Mouse (Mus musculus) olfactory bulb, adult 2 months (tissue): Measurements from ENCODE around the gene Pld1. TPM values are rescaled to one million over a fixed set of nuclear protein-coding genes. Genes with fewer than 3 reads are reported as not detected.

Source experiments
- H3K27ac ChIP-seq: fragments of 200-500 bp; 2 replicates; pipeline ENCODE4 v1.5.1; 2012; ENCODE audit warnings: low read depth, low read length; ENCODE audit not compliant: insufficient read depth
- H3K4me1 ChIP-seq: fragments of 200-500 bp; 2 replicates; pipeline ENCODE4 v1.6.1; 2012; ENCODE audit warnings: low read length; ENCODE audit not compliant: control insufficient read depth, insufficient read depth
- H3K4me3 ChIP-seq: fragments of 200-500 bp; 2 replicates; pipeline ENCODE4 v1.5.1; 2012; ENCODE audit warnings: mild to moderate bottlenecking, low read depth, low read length, moderate library complexity; ENCODE audit not compliant: insufficient read depth
- CTCF ChIP-seq: fragments of 200-500 bp; IDR thresholded peaks from 2 replicates; pipeline ENCODE4 v1.5.1; 2012; ENCODE audit warnings: low read depth, mild to moderate bottlenecking, low read length, moderate library complexity; ENCODE audit not compliant: insufficient read depth
- POLR2A ChIP-seq: fragments of 200-500 bp; IDR thresholded peaks from 2 replicates; pipeline ENCODE4 v1.6.1; 2012; ENCODE audit warnings: mild to moderate bottlenecking, low read depth, low read length, moderate library complexity; ENCODE audit not compliant: insufficient read depth
- WGBS: fragments of 180-500 bp; shearing (Covaris S2); methylation state at CpG from one replicate; pipeline ENCODE4 v1.1.7; 2018; 5-methylcytosine and 5-hydroxymethylcytosine counted together
- polyA plus RNA-seq: library from polyadenylated mRNA; stranded (reverse); fragments of >200 nt; gene quantifications from 2 replicates; pipeline ENCODE4 v1.2.4, GENCODE M21; 2012; ENCODE audit warnings: low replicate concordance; ENCODE audit not compliant: missing spikeins, insufficient read depth, insufficient read length

Pld1 gene
- polyA plus RNA-seq, 1 experiment, result not detected

GRCm38 (mm10) chr3:28093684-28094302 is 155.3 kb downstream of the Pld1 start:
- WGBS, result 81% methylated on average over 9 of the region's 9 CpGs
- Histone ChIP-seq H3K27ac (no peak overlapping the region), H3K4me3 (no peak overlapping the region), H3K4me1 (no peaks in the 10 kb centered on the region)
- TF ChIP-seq POLR2A (no peak), CTCF (no peak)

- 95% methylated on average over 9 of the region's 9 CpGs for WGBS
- no peak overlapping the region for H3K4me3 ChIP-seq
- no peaks in the 10 kb centered on the region for H3K4me1 ChIP-seq
- H3K27ac ChIP-seq, result no peak overlapping the region
- TF ChIP-seq POLR2A, result no peak
- no peak for TF ChIP-seq CTCF
Observed at GRCm38 (mm10) chr3:28095451-28095850, 157.0 kb downstream of the Pld1 start.

- H3K4me1 ChIP-seq, result no peaks in the 10 kb centered on the region
- TF ChIP-seq POLR2A (no peak), CTCF (no peak)
- WGBS, result 92% methylated on average over 9 of the region's 9 CpGs
Observed at GRCm38 (mm10) chr3:28099175-28099574, 160.7 kb downstream of the Pld1 start.

DNA sequence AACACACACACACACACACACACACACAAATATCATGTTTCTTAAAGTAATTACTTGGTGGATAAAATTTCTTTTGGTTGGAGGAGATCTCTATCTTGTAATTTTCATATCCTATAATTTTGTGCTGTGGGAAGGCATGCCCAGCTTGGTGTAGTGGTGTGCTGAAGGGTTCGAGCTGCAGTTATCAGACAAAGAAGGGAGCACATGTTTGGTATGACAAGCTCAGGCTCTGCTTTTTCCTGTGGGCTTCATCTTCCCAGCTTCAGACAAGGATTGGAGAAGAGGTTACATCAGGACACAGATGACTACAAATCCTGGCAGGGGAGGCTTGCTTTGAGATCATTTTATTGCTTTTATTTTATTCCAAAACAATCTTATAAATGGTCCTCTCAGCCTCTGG is 166.5 kb downstream of the Pld1 start:
- TF ChIP-seq POLR2A (no peak), CTCF (no peak)
- peaks cover 3% of the 10 kb centered on the region; the same call in 1 of the 2 replicates for H3K4me1 ChIP-seq
- H3K4me3 ChIP-seq, result no peak overlapping the region
- 13% methylated on average over 1 of the region's 1 CpGs for WGBS
- no peak overlapping the region for H3K27ac ChIP-seq

More at GRCm38 (mm10) chr3:28099175-28099574, 160.7 kb downstream of the Pld1 start:
- no peak overlapping the region for H3K27ac ChIP-seq
- H3K4me3 ChIP-seq, result no peak overlapping the region

GRCm38 (mm10) chr3:28107446-28108004 is 169.0 kb downstream of the Pld1 start:
- no peak for TF ChIP-seq CTCF
- no peak for TF ChIP-seq POLR2A
- Histone ChIP-seq H3K27ac (no peak overlapping the region), H3K4me1 (peaks cover 3% of the 10 kb centered on the region; the same call in 1 of the 2 replicates), H3K4me3 (no peak overlapping the region)
- WGBS, result 47% methylated on average over 6 of the region's 6 CpGs

- Histone ChIP-seq H3K27ac (no peak overlapping the region), H3K4me1 (peaks cover 3% of the 10 kb centered on the region; the same call in 1 of the 2 replicates), H3K4me3 (no peak overlapping the region)
- 73% methylated on average over 5 of the region's 5 CpGs for WGBS
- TF ChIP-seq POLR2A (no peak), CTCF (no peak)
Observed at GRCm38 (mm10) chr3:28111516-28111915, 173.0 kb downstream of the Pld1 start.

- Histone ChIP-seq H3K4me3 (no peak overlapping the region), H3K4me1 (no peaks in the 10 kb centered on the region), H3K27ac (no peak overlapping the region)
- WGBS, result 96% methylated on average over 2 of the region's 2 CpGs
- TF ChIP-seq CTCF (no peak), POLR2A (no peak)
Observed at GRCm38 (mm10) chr3:28113881-28114280, 175.4 kb downstream of the Pld1 start.

DNA sequence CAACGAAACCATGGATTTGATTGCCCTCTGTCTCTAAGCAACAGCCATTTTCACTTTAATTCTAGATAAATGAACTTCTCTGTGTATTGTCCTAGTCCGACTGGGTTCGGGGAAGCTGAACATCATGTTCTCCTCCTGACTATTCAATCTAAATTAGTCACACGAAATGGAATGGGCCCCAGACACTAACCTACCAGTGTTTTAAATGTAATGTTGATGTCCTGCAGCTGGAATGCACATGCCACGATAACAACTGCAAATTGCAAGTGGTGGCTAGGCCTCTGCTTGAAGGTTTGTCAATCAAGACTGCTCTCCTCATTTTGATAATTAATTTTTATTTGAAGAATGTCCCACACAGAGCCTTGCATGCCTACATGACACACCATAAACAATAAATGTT is 203.2 kb downstream of the Pld1 start:
- TF ChIP-seq CTCF, result no peak
- no peak for TF ChIP-seq POLR2A
- 66% methylated on average over 5 of the region's 5 CpGs for WGBS
- no peak overlapping the region for H3K4me3 ChIP-seq
- H3K27ac ChIP-seq, result no peak overlapping the region
- H3K4me1 ChIP-seq, result no peaks in the 10 kb centered on the region

GRCm38 (mm10) chr3:28142121-28142520 is 203.6 kb downstream of the Pld1 start:
- TF ChIP-seq CTCF (no peak), POLR2A (no peak)
- Histone ChIP-seq H3K4me1 (no peaks in the 10 kb centered on the region), H3K27ac (no peak overlapping the region), H3K4me3 (no peak overlapping the region)
- 91% methylated on average over 2 of the region's 2 CpGs for WGBS

- no peak for TF ChIP-seq POLR2A
- no peak for TF ChIP-seq CTCF
- Histone ChIP-seq H3K27ac (no peak overlapping the region), H3K4me1 (no peaks in the 10 kb centered on the region), H3K4me3 (no peak overlapping the region)
Observed at GRCm38 (mm10) chr3:28144676-28145075, 206.2 kb downstream of the Pld1 start.
